Mouse (Mus musculus): ENCODE data around the gene Hmcn2. TPM values are rescaled to one million over a fixed set of nuclear protein-coding genes. Genes with fewer than 3 reads are reported as not detected.

The Hmcn2 gene
- polyA plus RNA-seq, 1 experiment from 2014 or later, result 0.49 TPM

DNA sequence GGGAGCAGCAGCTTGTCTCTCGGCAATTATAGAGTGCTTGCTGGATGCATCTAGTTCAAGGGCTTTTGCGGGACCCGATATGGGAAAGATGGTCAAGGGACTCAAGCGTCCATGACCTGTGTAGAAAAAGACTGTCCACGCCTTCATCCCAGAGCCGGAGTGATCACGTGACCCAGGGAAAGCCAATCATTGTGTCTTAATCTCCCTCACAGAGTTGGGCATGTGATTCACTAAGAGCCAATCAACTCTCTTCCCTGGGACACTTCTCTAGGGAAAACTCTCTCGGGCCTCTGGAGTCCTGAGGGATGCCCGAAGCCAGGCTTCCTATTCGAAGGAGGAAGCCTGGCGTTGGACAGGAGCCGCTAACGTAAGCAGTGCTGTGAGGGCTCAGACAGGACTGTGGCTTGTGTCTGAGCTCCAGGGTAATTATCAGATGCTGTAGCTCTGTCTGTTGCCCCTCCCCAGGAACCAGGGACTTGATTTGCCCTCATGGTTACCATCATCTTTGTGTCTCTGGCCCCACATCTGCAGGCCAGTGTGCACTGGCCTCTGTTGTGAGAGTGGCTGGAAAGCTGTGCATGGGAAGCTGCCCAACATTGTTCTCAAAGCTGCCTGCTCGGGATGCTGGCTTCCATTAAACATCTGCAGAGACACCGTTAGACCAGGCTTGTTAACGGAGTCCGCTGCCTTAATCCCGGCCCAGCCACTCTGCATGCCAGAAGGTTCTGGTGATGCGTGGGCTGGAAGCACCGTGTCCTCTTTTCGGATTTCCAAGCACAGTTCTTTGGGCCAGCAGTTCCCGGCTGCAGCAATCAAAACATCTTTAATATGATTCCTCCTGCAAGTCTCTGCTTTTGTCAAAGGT is 9.2 kb upstream of the Hmcn2 start:
- 73% methylated on average over 22 of the region's 22 CpGs for WGBS
- Histone ChIP-seq H3K4me2 (no peak overlapping the region), H3K9ac (no peak overlapping the region), H3K27ac (ENCODE audit: poor library complexity, severe bottlenecking) (no peak overlapping the region), H3K36me3 (no peaks in the 10 kb centered on the region), H3K4me1 (replicated peaks) (no peaks in the 10 kb centered on the region), H3K27me3 (replicated peaks) (peaks cover 11% of the 10 kb centered on the region; the same call in 1 of the 2 replicates), H3K4me3 (no peak overlapping the region), H3K9me3 (replicated peaks) (0 out of 2 replicates have a peak, but pooled peaks cover 2% of the 10 kb centered on the region)
- ATAC-seq (ENCODE audit: insufficient number of reproducible peaks, low FRiP score), result no peak

DNA sequence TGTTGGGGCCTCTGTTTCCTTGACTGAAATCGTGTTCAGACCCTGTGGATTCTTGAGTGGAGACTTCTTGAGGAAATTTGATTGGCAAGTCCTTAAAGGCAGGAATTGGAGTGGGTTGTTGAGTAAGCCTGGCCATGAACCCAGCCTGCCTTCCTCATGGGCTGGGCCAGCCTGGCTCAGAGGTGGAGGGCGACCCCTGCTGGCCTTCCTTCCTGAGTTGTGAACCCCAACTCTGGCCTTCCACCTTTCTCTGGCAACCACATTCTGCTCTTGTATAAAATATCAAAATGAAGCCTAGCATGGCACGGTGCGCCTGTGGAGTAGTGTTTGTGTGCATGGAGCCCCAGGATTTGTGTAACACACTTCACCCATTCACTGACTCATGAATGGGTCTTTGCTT is 8.5 kb upstream of the Hmcn2 start:
- WGBS, result 38% methylated on average over 4 of the region's 4 CpGs
- H3K27me3 ChIP-seq (replicated peaks), result peaks cover 18% of the 10 kb centered on the region
- H3K36me3 ChIP-seq, result no peaks in the 10 kb centered on the region
- H3K9me3 ChIP-seq (replicated peaks), result 0 out of 2 replicates have a peak, but pooled peaks cover 2% of the 10 kb centered on the region
- no peak overlapping the region for H3K4me2 ChIP-seq
- no peaks in the 10 kb centered on the region for H3K4me1 ChIP-seq (replicated peaks)
- no peak overlapping the region for H3K9ac ChIP-seq
- H3K4me3 ChIP-seq, result no peak overlapping the region
- H3K27ac ChIP-seq (ENCODE audit: poor library complexity, severe bottlenecking), result no peak overlapping the region
- no peak for ATAC-seq (ENCODE audit: insufficient number of reproducible peaks, low FRiP score)

DNA sequence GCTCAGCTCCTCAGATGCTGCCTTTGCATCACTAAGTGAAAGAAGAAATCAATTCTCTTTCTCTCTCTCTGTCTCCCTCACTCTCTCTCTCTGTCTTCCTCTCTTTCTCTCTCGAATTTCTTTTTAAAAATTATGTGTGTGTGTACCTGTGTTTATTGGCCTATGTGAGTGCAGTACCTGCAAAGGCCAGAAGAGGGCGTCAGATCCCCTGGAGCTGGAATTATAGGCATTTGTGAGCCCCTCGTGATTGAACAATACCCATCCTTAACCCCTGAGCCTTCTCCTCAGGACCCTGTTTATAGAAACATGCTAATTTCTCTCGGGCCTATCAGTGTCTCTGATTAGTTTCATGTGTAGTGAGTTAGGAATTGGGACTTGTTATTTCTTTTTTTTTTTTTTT is 6.0 kb upstream of the Hmcn2 start:
- Histone ChIP-seq H3K36me3 (no peaks in the 10 kb centered on the region), H3K27me3 (replicated peaks) (peaks cover 41% of the 10 kb centered on the region), H3K4me2 (no peak overlapping the region), H3K27ac (ENCODE audit: poor library complexity, severe bottlenecking) (no peak overlapping the region), H3K9me3 (replicated peaks) (0 out of 2 replicates have a peak, but pooled peaks cover 2% of the 10 kb centered on the region), H3K4me3 (no peak overlapping the region), H3K9ac (no peak overlapping the region), H3K4me1 (replicated peaks) (no peaks in the 10 kb centered on the region)
- WGBS, result 56% methylated on average over 4 of the region's 4 CpGs
- no peak for ATAC-seq (ENCODE audit: insufficient number of reproducible peaks, low FRiP score)

DNA sequence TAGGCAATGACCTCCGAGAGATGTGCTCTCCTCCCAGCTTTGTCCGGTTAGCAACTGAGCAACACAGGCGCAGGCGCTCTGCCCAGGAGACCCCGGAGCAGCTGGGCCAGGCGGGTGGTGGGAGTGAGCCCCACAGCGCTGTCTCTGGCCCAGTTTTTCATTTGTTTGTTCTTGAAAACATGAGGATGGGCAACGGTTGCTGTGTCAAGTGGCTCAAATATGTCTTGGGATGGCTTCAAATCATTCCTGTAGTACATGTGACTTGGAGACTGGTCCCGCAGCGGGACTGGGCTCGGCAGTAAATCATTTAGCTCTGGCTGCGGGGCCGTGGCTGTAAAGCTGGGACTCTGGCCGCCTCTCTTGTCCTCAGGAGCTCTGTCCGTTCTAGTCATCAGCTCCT is 4.7 kb upstream of the Hmcn2 start:
- Histone ChIP-seq H3K4me1 (replicated peaks) (peaks cover 8% of the 10 kb centered on the region; the same call in 1 of the 2 replicates), H3K36me3 (no peaks in the 10 kb centered on the region), H3K4me3 (no peak overlapping the region), H3K9ac (no peak overlapping the region), H3K27ac (ENCODE audit: poor library complexity, severe bottlenecking) (no peak overlapping the region), H3K4me2 (no peak overlapping the region), H3K27me3 (replicated peaks) (peaks cover 54% of the 10 kb centered on the region), H3K9me3 (replicated peaks) (0 out of 2 replicates have a peak, but pooled peaks cover 2% of the 10 kb centered on the region)
- 63% methylated on average over 15 of the region's 15 CpGs for WGBS
- ATAC-seq (ENCODE audit: insufficient number of reproducible peaks, low FRiP score), result no peak

DNA sequence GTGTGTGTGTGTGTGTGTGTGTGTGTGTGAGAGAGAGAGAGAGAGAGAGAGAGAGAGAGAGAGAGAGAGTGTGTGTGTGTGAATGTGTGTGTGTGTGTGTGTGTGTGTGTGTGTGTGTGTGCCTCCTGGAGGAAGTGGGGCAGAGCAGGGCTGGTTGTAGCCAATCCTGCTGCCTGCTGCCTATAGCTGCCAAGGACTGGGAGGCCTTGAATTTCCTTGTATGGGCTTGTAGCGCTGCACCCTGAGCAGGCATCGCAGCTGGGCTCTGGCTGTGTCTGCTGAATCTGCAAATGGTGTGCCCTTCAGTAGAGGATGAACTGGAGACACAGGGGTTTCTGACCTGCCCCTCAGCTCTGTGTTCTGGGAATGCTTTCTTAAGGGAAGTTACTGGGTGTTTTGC is 3.9 kb downstream of the Hmcn2 start:
- Histone ChIP-seq H3K27ac (ENCODE audit: poor library complexity, severe bottlenecking) (peak overlapping the region; percentile 1; the same call in 1 of the 2 replicates), H3K4me3 (no peak overlapping the region), H3K4me1 (replicated peaks) (peaks cover 26% of the 10 kb centered on the region), H3K36me3 (no peaks in the 10 kb centered on the region), H3K27me3 (replicated peaks) (peaks cover 66% of the 10 kb centered on the region), H3K4me2 (no peak overlapping the region), H3K9ac (no peak overlapping the region), H3K9me3 (replicated peaks) (no peaks in the 10 kb centered on the region)
- ATAC-seq (ENCODE audit: insufficient number of reproducible peaks, low FRiP score), result no peak
- WGBS, result 8% methylated on average over 2 of the region's 2 CpGs

DNA sequence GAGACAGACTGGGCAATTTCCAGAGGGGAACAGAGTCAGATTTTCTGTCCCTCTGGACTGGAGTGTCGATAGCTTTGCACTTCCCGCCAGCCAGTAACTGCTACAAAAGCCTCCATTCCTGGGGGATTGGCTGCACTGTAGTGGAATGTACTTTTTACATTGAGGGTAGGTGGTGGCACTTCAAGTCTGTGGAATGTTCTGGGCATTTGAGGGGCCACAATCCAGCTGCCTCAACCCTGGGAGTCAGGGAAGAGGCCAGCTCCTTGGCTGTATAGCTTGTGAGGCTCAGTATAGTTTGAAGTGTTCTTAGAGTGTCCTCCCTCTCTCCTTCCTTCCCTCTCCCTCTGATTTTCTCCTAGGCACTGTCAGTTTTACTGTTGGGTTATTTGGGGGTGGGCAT is 5.0 kb downstream of the Hmcn2 start:
- ATAC-seq (ENCODE audit: insufficient number of reproducible peaks, low FRiP score), result no peak
- H3K9me3 ChIP-seq (replicated peaks), result no peaks in the 10 kb centered on the region
- no peak overlapping the region for H3K27ac ChIP-seq (ENCODE audit: poor library complexity, severe bottlenecking)
- H3K4me1 ChIP-seq (replicated peaks), result peaks cover 30% of the 10 kb centered on the region
- H3K4me3 ChIP-seq, result no peak overlapping the region
- H3K27me3 ChIP-seq (replicated peaks), result peaks cover 55% of the 10 kb centered on the region
- H3K36me3 ChIP-seq, result no peaks in the 10 kb centered on the region
- 56% methylated on average over 2 of the region's 2 CpGs for WGBS
- no peak overlapping the region for H3K4me2 ChIP-seq
- no peak overlapping the region for H3K9ac ChIP-seq

DNA sequence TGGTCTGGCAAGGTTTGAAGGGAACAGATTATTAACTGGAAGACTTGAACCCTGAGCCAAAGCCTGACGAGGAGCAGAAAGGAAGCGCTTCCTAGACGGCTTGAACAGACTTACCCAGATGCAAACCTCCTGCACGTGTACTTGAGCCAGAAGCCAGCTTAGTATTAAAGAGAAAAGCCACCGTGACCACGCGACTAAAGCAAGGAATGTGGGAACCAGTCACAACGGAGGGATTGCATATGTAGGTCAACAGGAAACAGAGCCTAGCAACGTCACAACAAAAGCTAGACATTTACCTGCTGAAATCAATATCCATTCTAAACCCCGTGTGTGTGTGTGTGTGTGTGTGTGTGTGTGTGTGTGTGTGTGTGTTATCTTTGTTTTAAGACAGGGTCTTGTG is 13.0 kb downstream of the Hmcn2 start:
- ATAC-seq (ENCODE audit: insufficient number of reproducible peaks, low FRiP score), result no peak
- 68% methylated on average over 10 of the region's 10 CpGs for WGBS

DNA sequence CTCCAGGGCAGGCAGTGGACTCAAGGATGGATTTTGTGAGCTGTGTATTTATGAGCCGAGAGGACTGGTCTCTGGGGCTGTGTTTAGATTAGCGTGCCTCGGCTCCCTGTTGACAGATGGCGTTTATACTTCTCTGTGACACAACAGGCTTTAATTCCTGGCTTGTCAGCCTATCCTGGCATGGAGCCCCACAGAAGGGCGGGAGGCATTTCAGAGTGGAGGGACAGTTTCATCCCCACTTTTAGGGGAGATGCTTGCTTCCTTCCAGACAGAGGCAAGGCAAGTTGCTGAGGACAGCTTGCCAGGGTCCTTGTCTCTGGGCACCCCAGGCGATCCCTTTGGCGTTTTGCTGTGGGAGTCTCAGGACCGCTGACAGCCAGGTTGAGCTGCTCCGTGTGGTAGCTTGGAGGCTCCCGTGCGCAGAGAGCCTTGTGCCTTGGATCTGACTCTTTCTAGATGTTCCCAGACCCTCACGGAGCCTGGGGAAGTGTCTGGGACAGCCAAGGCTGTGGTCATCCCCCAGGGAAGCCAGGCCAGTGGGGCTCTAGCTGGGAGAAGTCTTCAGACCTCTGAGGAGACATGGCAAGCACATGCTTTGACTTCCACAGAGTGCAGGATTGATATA is 23.6 kb downstream of the Hmcn2 start:
- Histone ChIP-seq H3K27me3 (replicated peaks) (peaks cover 51% of the 10 kb centered on the region), H3K9ac (no peak overlapping the region), H3K9me3 (replicated peaks) (no peaks in the 10 kb centered on the region), H3K27ac (ENCODE audit: poor library complexity, severe bottlenecking) (no peak overlapping the region), H3K4me3 (no peak overlapping the region), H3K4me2 (no peak overlapping the region; the same call in 1 of the 2 replicates), H3K36me3 (no peaks in the 10 kb centered on the region), H3K4me1 (replicated peaks) (peaks cover 47% of the 10 kb centered on the region)
- ATAC-seq (ENCODE audit: insufficient number of reproducible peaks, low FRiP score), result no peak
- 39% methylated on average over 12 of the region's 12 CpGs for WGBS

More for the DNA sequence above, 13.0 kb downstream of the Hmcn2 start:
- Histone ChIP-seq H3K4me1 (replicated peaks) (peaks cover 16% of the 10 kb centered on the region), H3K27me3 (replicated peaks) (peaks cover 5% of the 10 kb centered on the region; the same call in 1 of the 2 replicates), H3K36me3 (no peaks in the 10 kb centered on the region), H3K4me3 (no peak overlapping the region), H3K4me2 (no peak overlapping the region), H3K27ac (ENCODE audit: poor library complexity, severe bottlenecking) (no peak overlapping the region), H3K9me3 (replicated peaks) (no peaks in the 10 kb centered on the region), H3K9ac (no peak overlapping the region)

DNA sequence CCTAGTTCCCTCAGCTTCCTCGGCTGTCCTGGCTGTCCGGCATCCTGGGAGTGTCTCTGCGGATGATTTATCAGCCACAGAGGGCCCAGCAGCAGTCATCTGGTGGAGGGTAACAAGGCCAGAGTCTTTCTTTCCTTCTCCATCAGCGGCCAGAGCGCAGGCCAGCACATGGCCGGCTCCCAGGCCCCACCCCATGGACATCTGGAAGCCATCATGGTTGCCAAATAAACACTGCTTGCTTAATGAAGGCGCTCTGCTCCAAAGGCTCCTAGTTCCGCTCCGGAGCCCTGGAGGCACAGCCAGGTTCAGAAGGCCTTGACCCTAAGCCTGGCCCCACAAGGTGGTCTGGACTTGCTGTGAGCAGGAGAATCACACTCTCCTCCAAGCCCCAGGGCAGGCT is 25.6 kb downstream of the Hmcn2 start:
- Histone ChIP-seq H3K9ac (no peak overlapping the region), H3K27ac (ENCODE audit: poor library complexity, severe bottlenecking) (no peak overlapping the region), H3K9me3 (replicated peaks) (peaks cover 2% of the 10 kb centered on the region), H3K36me3 (no peaks in the 10 kb centered on the region), H3K4me3 (no peak overlapping the region), H3K4me2 (no peak overlapping the region), H3K27me3 (replicated peaks) (peaks cover 68% of the 10 kb centered on the region), H3K4me1 (replicated peaks) (peaks cover 46% of the 10 kb centered on the region)
- ATAC-seq (ENCODE audit: insufficient number of reproducible peaks, low FRiP score), result no peak
- WGBS, result 43% methylated on average over 9 of the region's 9 CpGs

DNA sequence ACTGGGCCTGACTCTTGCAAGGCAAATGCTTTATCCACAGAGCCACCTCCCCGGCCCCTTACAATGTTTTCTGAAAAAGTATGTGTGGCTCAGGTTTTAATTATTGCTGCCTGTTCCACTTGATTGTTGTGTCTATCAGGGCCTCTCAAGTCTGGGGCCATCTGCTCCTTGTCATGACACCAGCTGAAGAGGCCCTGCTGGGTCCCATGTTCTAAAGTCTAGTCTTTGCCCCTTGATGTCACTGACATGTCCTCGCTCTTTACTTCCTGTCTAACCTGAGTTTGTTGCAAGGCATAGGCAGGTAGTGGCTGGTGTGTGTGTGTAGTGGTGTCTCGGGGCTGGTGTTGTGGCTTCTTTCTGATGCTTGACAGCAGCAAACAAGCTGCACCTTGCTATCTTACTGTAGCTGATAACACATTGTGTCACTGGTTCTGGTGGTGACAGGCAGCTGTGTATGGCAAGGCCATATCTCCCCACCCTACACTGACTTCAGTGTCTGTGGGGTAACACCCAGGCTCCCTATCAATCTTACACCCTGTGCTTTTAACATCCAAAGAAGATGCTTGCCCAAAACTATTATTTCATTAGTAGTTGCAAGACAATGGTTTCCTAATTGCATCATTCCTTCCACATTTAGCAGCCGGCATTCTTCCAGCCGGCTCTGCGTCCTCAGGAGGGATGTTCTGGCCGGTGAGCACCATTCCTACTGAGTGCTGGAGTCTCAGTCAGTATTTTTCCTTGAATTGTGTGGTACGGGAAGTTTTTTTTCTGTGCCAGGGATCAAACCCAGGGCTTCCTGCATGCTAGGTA is 27.7 kb downstream of the Hmcn2 start:
- Histone ChIP-seq H3K4me2 (peak overlapping the region; percentile 18; the same call in 1 of the 2 replicates), H3K27me3 (replicated peaks) (peaks cover 64% of the 10 kb centered on the region), H3K9ac (no peak overlapping the region), H3K4me3 (no peak overlapping the region), H3K27ac (ENCODE audit: poor library complexity, severe bottlenecking) (peak overlapping the region; percentile 18; the same call in 1 of the 2 replicates), H3K4me1 (replicated peaks) (peaks cover 45% of the 10 kb centered on the region), H3K36me3 (no peaks in the 10 kb centered on the region), H3K9me3 (replicated peaks) (peaks cover 5% of the 10 kb centered on the region)
- WGBS, result 17% methylated on average over 8 of the region's 8 CpGs
- peak; percentile 47 for ATAC-seq (ENCODE audit: insufficient number of reproducible peaks, low FRiP score)

DNA sequence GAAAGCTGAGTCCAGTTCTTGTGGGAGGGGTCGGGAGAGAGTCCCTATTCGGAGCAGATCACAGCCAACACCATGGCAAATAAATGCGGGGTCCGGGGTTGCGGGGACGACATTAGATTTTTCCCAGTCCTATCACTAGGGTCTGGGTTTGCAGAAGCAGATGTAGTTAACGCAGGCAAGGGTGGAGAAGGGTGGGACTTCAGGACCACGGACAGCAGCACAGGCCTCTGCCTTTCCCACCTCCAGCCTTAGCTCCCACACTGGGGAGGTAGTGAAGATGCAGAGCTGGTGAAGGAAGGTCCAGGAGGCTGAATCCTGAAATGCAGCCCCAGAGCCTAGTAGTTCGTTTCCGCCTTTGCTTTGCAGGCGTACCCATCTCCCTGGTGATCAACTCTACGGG is 31.9 kb downstream of the Hmcn2 start:
- H3K4me1 ChIP-seq (replicated peaks), result peaks cover 19% of the 10 kb centered on the region
- H3K36me3 ChIP-seq, result no peaks in the 10 kb centered on the region
- no peak overlapping the region for H3K27ac ChIP-seq (ENCODE audit: poor library complexity, severe bottlenecking)
- no peak overlapping the region for H3K4me3 ChIP-seq
- peaks cover 70% of the 10 kb centered on the region for H3K27me3 ChIP-seq (replicated peaks)
- WGBS, result 24% methylated on average over 12 of the region's 12 CpGs
- no peak overlapping the region for H3K4me2 ChIP-seq
- no peak overlapping the region for H3K9ac ChIP-seq
- ATAC-seq (ENCODE audit: insufficient number of reproducible peaks, low FRiP score), result no peak
- peaks cover 5% of the 10 kb centered on the region for H3K9me3 ChIP-seq (replicated peaks)
